Mouse (Mus musculus) embryonic facial prominence, embryonic 14.5 days (tissue): ENCODE measurements around the gene Rtn4ip1. TPM values are rescaled to one million over a fixed set of nuclear protein-coding genes. Genes with fewer than 3 reads are reported as not detected.

Experiments used
- ATAC-seq: fragments of 200-750 bp; cut with Nextera tagmentation; 2 replicates; pipeline ENCODE4 v1.8.0; 2017; ENCODE audit warnings: low read depth, moderate number of reproducible peaks, moderate TSS enrichment
- DNase-seq: peaks from one replicate; pipeline ENCODE4 v3.0.0-alpha.2; 2015; ENCODE audit warnings: low spot score
- H3K27ac ChIP-seq: fragments of 300-500 bp; sonication (generic); replicated peaks from 2 replicates; pipeline ENCODE4 v1.5.1; 2014; ENCODE audit warnings: low read depth, mild to moderate bottlenecking, low read length, moderate library complexity
- H3K27me3 ChIP-seq: fragments of 300-500 bp; sonication (generic); replicated peaks from 2 replicates; pipeline ENCODE4 v1.6.1; 2014; ENCODE audit warnings: low read length; ENCODE audit not compliant: control insufficient read depth, insufficient read depth
- H3K36me3 ChIP-seq: fragments of 300-500 bp; sonication (generic); 2 replicates; pipeline ENCODE4 v1.6.1; 2014; ENCODE audit warnings: low read length, mixed read lengths; ENCODE audit not compliant: control insufficient read depth, insufficient read depth
- H3K4me1 ChIP-seq: fragments of 300-500 bp; sonication (generic); 2 replicates; pipeline ENCODE4 v1.6.1; 2014; ENCODE audit warnings: antibody characterized with exemption, low read length; ENCODE audit not compliant: control insufficient read depth, insufficient read depth
- H3K4me2 ChIP-seq: fragments of 300-500 bp; sonication (generic); 2 replicates; pipeline ENCODE4 v1.6.1; 2014; ENCODE audit warnings: low read depth, mild to moderate bottlenecking, low read length, moderate library complexity, mixed read lengths
- H3K4me3 ChIP-seq: fragments of 300-500 bp; sonication (generic); 2 replicates; pipeline ENCODE4 v1.5.1; 2014; ENCODE audit warnings: low read depth, mild to moderate bottlenecking, low read length
- H3K9ac ChIP-seq: fragments of 300-500 bp; sonication (generic); 2 replicates; pipeline ENCODE4 v1.6.1; 2014; ENCODE audit warnings: low read depth, mild to moderate bottlenecking, low read length, moderate library complexity, mixed read lengths
- H3K9me3 ChIP-seq: fragments of 300-500 bp; sonication (generic); 2 replicates; pipeline ENCODE4 v1.6.1; 2016; ENCODE audit warnings: low read length; ENCODE audit not compliant: control insufficient read depth
- whole genome bisulfite sequencing: fragments of 180-500 bp; shearing (Covaris S2); extraction: QIAGEN DNeasy Blood & Tissue Kit; methylation state at CpG from one replicate; pipeline ENCODE4 v1.1.7; 2014; 5-methylcytosine and 5-hydroxymethylcytosine counted together
- polyA plus RNA-seq: library from polyadenylated mRNA; unstranded; fragments of >200 nt; fragmentation: Nextera tagmentation; extraction: Ambion mirVana; gene quantifications from 2 replicates; pipeline ENCODE4 v1.2.1, GENCODE M21; 2014

The Rtn4ip1 gene
- polyA plus RNA-seq, 1 experiment from 2014 or later: 12.4 TPM

DNA sequence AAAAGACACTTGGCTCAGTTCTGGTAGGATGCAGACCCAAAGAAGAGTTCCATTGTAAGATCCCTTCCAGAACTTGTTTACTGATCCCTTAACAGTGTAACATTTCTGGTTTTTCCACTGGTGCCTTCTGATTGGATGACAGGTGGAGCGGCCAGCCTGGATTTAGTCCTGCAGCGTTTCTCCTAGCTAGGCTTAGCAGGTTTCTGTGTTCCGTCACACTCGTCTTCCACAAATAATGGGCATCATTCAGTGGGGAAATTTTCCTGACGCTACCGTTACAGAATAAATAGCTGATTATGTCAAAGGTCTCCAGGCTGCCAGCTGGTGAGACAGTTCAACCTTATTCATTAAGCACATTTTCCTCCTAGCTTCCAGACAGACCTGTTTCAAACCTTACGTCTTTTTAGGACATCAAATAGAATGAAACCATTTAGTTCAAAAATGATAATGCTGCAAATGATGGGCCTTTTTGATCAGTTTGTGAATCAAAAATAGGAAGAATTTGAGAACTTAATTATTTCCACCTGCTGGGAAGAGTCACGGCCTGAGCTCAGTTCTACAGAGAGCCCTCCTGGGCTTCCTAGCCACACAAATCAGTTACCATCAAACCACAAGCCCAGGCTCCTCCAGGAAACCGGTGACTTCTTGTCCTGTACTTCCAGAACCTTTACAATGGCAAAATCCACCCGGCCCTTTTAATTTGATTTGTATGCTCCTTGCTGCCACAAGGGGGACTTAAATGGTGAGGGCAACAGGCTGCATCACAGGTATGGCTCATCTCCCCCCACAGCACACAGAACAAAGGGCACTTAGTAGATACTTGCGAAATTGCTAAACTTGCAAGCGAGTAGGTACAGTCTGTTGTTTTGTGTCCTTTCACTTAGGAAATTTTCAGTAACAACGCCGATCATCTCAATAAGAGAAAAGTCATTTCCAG is 100.7 kb downstream of the Rtn4ip1 start:
- no peak overlapping the region for H3K27ac ChIP-seq
- H3K27me3 ChIP-seq: peaks cover 61% of the 10 kb centered on the region
- H3K4me1 ChIP-seq: peaks cover 17% of the 10 kb centered on the region
- H3K9ac ChIP-seq: no peak overlapping the region
- no peaks in the 10 kb centered on the region for H3K36me3 ChIP-seq
- no peak overlapping the region for H3K4me2 ChIP-seq
- peak overlapping the region; percentile 68; the same call in 1 of the 2 replicates for H3K4me3 ChIP-seq
- DNase-seq: peak; percentile 51
- no peak for ATAC-seq
- 15% methylated on average over 14 of the region's 14 CpGs for WGBS
- no peaks in the 10 kb centered on the region for H3K9me3 ChIP-seq

DNA sequence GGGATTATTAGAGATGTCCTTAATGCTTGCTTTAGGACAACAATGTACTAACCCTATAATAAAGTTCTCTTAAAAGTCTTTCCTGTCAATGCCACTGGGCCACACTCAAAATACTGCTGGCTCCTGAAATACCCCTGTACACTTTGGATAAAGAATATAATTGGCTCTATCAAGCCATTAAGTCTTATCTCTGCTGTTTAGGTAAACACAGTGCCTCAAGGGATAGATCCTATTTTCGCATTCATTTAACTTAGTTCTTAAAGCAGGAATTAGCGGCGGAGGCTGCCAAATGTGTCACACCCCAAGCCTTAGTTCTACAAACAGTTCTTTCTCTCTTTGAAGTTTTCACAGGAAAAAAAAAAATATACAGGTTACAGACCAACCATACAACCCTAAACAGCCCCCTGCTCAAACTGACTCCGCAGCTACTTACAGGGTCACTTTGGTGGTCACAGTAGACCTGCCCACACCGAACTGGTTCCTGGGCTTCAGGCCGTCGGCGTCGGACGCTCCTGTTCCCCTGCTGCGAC is 101.5 kb downstream of the Rtn4ip1 start:
- 2% methylated on average over 11 of the region's 11 CpGs for WGBS
- peaks cover 61% of the 10 kb centered on the region for H3K27me3 ChIP-seq
- ATAC-seq: no peak

DNA sequence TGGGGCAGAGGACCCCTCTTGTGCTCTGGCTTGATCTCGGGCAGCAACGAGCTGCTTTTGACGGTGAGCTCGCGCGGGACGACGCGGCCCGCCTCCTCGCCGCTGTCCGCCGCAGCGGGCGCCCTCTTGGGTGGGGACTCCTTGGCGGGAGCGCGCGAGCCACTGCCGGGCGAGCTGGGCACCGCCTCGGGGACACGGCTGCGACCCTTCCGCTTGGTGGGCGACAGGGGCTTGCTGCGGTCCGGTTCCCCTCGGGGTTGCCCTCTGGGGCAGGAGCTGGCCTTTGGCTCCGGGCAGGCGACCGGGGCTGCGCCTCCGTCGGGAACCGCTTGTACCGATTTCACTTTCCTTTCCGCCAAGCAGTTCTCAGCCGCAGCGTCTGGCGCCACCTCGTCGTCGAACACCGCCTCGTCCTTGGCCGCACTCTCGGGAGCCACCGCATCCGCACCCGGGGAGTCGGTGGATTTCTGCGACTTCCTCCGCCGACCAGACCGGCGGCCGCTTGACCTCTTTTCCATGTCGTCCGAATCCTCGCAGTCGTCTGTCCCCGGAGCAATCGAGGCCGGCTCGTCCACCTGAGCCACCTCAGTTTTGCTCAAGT is 102.0 kb downstream of the Rtn4ip1 start:
- WGBS: 0% methylated on average over 43 of the region's 68 CpGs
- H3K36me3 ChIP-seq: no peaks in the 10 kb centered on the region
- H3K9ac ChIP-seq: peak overlapping the region; percentile 63
- H3K4me3 ChIP-seq: peak overlapping the region; percentile 68
- no peaks in the 10 kb centered on the region for H3K9me3 ChIP-seq
- DNase-seq (peak; percentile 30), ATAC-seq (no peak)
- peak overlapping the region; percentile 75 for H3K4me2 ChIP-seq
- peaks cover 61% of the 10 kb centered on the region for H3K27me3 ChIP-seq
- no peak overlapping the region for H3K27ac ChIP-seq
- peaks cover 17% of the 10 kb centered on the region for H3K4me1 ChIP-seq

More for the DNA sequence above, 101.5 kb downstream of the Rtn4ip1 start:
- peak overlapping the region; percentile 68 for H3K4me3 ChIP-seq
- H3K27ac ChIP-seq: no peak overlapping the region
- H3K9me3 ChIP-seq: no peaks in the 10 kb centered on the region
- peak overlapping the region; percentile 63 for H3K9ac ChIP-seq
- H3K36me3 ChIP-seq: no peaks in the 10 kb centered on the region
- peak overlapping the region; percentile 75 for H3K4me2 ChIP-seq
- DNase-seq: no peak
- peaks cover 17% of the 10 kb centered on the region for H3K4me1 ChIP-seq

DNA sequence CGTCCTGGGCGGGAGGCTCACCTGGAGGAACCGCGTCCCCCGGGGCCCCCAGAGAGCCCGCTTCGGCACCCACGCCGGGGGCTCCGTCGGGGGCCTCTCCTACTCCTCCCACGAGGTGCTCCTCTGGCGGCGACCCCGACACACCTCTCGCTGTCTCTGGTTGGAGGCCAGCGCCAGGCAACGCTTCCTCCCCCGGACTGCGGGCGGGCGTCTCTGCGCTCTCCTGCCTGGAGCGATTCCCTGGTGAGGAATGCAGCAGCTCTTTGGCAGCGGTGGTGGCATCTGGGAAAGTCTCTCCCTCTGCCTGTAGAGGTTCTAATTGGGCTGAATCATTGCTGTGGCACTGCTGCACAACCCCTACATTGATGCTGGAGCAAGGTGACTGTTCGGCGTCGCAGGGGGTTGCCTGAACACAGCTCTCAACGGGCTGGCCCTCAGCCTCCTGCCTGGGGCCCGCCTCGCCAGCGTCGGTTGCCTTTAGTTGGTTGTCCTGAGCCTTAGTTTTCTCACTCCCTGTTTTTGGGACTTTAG is 102.7 kb downstream of the Rtn4ip1 start:
- peak overlapping the region; percentile 75 for H3K4me2 ChIP-seq
- under 1% methylated on average over 12 of the region's 33 CpGs for WGBS
- peaks cover 17% of the 10 kb centered on the region for H3K4me1 ChIP-seq
- no peak overlapping the region for H3K27ac ChIP-seq
- H3K9ac ChIP-seq: peak overlapping the region; percentile 63; the same call in 1 of the 2 replicates
- H3K27me3 ChIP-seq: peaks cover 61% of the 10 kb centered on the region
- H3K9me3 ChIP-seq: no peaks in the 10 kb centered on the region
- peak overlapping the region; percentile 68 for H3K4me3 ChIP-seq
- no peaks in the 10 kb centered on the region for H3K36me3 ChIP-seq
- no peak; the same call in 1 of the 2 replicates for ATAC-seq
- DNase-seq: peak; percentile 41

DNA sequence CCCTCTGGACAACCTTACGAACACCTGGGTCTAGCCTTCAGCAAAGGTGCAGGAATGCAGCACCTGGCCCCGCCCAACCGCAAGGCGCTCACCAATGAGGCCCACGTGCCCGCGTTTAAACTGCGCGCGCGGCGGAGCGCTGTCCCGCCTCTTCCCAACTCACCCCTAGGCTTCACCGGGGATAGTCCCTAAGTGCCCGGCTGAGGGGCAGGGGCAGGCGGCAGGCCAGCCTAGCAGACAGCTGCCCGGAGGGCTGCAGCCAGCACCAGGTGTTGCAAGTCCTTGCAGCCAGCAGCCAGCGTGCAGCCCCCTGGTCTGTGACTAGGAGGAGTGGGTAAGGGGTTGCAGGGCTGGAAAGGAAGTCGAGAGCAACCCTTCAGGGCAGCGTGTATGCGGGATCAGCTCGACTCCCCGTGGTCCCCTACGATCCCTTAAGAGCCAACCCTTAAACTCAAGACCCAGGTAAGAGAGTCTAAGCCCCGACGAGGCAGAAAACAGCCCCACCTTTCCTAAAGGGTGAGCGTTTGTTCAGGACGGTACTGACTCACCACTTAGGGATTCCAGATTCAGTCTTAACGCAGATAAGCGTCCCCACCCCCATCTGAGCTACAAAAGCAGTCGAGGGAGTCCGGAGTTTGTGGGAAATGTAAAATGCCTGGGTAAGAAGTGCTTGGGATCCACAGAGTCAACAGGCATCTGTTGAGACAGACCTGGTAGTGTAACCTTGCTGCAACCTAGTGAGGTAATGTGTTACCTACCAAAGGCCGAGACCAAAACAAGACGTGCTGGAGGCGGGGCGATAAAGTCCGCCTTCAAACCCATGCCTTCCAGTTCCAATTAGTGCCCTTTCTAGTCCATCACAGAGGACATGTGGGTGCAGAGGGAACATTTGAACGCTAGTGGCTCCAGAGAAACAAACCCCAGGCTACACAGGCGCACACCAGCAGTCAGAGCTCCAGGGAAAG is 104.4 kb downstream of the Rtn4ip1 start:
- peak overlapping the region; percentile 73 for H3K4me2 ChIP-seq
- peak; percentile 64 for ATAC-seq
- no peak overlapping the region for H3K27ac ChIP-seq
- H3K36me3 ChIP-seq: no peaks in the 10 kb centered on the region
- H3K9ac ChIP-seq: peak overlapping the region; percentile 45; the same call in 1 of the 2 replicates
- DNase-seq: peak; percentile 42
- no peaks in the 10 kb centered on the region for H3K9me3 ChIP-seq
- peaks cover 60% of the 10 kb centered on the region for H3K27me3 ChIP-seq
- H3K4me3 ChIP-seq: peak overlapping the region; percentile 39
- H3K4me1 ChIP-seq: peaks cover 17% of the 10 kb centered on the region
- WGBS: under 1% methylated on average over 39 of the region's 40 CpGs

Other genes with a start within 250 kb of the Rtn4ip1 start
- gene Qrsl1, start 62 bp upstream of the Rtn4ip1 start, polyA plus RNA-seq: 15.6 and 18.0 TPM in 2 replicates
- 2.9 and 3.6 TPM in 2 replicates for gene Crybg1, start 247.0 kb downstream of the Rtn4ip1 start, polyA plus RNA-seq